Mouse (Mus musculus) embryonic fibroblast, embryonic 13.5 days (primary cell): ENCODE results near the gene Mthfd1.

ENCODE experiments used
- CTCF ChIP-seq: IDR thresholded peaks from 2 replicates; pipeline ENCODE4 v1.5.1; 2011; ENCODE audit warnings: mild to moderate bottlenecking, control low read depth, low read length, moderate library complexity, borderline replicate concordance; ENCODE audit not compliant: insufficient read depth
- POLR2A ChIP-seq: IDR thresholded peaks from 2 replicates; pipeline ENCODE4 v1.6.1; 2011; ENCODE audit warnings: low read depth, mild to moderate bottlenecking, control low read depth, low read length, moderate library complexity

DNA sequence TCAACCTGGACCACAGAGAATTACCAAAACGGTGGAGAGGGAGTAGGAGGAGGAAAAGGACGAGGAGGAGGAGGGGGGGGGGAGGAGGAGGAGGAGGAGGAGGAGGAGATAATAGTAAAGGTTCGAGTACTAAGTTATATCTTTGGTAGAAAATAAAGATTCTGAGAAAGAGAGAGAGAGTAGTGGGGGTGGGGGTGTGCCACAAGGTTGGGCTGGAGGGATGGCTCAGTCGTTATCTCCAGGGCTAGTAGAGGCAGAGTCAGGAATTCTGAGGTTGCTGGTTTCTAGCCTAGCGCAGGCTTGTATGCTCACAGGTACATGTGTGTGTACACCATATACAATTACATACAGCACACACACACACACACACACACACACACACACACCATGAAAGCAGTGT lies 13.3 kb upstream of the Mthfd1 start:
- no peak for TF ChIP-seq CTCF
- no peak for TF ChIP-seq POLR2A
